Mouse (Mus musculus) forebrain, postnatal 0 days (tissue): ENCODE results near the gene Atxn7l1. TPM values are rescaled to one million over a fixed set of nuclear protein-coding genes. Genes with fewer than 3 reads are reported as not detected.

Experiments used
- ATAC-seq: fragments of 200-750 bp; cut with Nextera tagmentation; 2 replicates; pipeline ENCODE4 v1.8.0; 2017; ENCODE audit warnings: mild to moderate bottlenecking, moderate library complexity
- DNase-seq: peaks from one replicate; pipeline ENCODE4 v3.0.0-alpha.2; 2015
- H3K27ac ChIP-seq: fragments of 300-500 bp; sonication (generic); 2 replicates; pipeline ENCODE4 v1.5.1; 2014; ENCODE audit warnings: low read depth, mild to moderate bottlenecking, antibody characterized with exemption, low read length, moderate library complexity, mixed read lengths
- H3K27me3 ChIP-seq: fragments of 300-500 bp; sonication (generic); 2 replicates; pipeline ENCODE4 v1.6.1; 2014; ENCODE audit warnings: mild to moderate bottlenecking, low read length, mixed read lengths; ENCODE audit not compliant: insufficient read depth
- H3K36me3 ChIP-seq: fragments of 300-500 bp; sonication (generic); 2 replicates; pipeline ENCODE4 v1.6.1; 2014; ENCODE audit warnings: mild to moderate bottlenecking, moderate library complexity; ENCODE audit not compliant: insufficient read depth
- H3K4me1 ChIP-seq: fragments of 300-500 bp; sonication (generic); 2 replicates; pipeline ENCODE4 v1.6.1; 2014; ENCODE audit warnings: antibody characterized with exemption; ENCODE audit not compliant: insufficient read depth
- H3K4me2 ChIP-seq: fragments of 300-500 bp; sonication (generic); 2 replicates; pipeline ENCODE4 v1.6.1; 2014; ENCODE audit warnings: low read depth, mild to moderate bottlenecking, moderate library complexity
- H3K4me3 ChIP-seq: fragments of 300-500 bp; sonication (generic); 2 replicates; pipeline ENCODE4 v1.5.1; 2014; ENCODE audit warnings: low read depth, low read length, mixed read lengths
- H3K9ac ChIP-seq: fragments of 300-500 bp; sonication (generic); 2 replicates; pipeline ENCODE4 v1.6.1; 2014; ENCODE audit warnings: mild to moderate bottlenecking
- H3K9me3 ChIP-seq: fragments of 300-500 bp; sonication (generic); 2 replicates; pipeline ENCODE4 v1.6.1; 2016; ENCODE audit warnings: low read length
- CTCF ChIP-seq: sonication (generic); IDR thresholded peaks from 2 replicates; pipeline ENCODE4 v1.5.1; 2016; ENCODE audit warnings: antibody characterized with exemption, control low read depth, low read depth
- WGBS: fragments of 180-500 bp; shearing (Covaris S2); extraction: QIAGEN DNeasy Blood & Tissue Kit; methylation state at CpG from one replicate; pipeline ENCODE4 v1.1.7; 2014; 5-methylcytosine and 5-hydroxymethylcytosine counted together
- polyA plus RNA-seq: library from polyadenylated mRNA; unstranded; fragments of >200 nt; fragmentation: Nextera tagmentation; extraction: Ambion mirVana; gene quantifications from 2 replicates; pipeline ENCODE4 v1.2.1, GENCODE M21; 2015
- total RNA-seq: library from RNA; depleted of rRNA; stranded (reverse); fragments of >200 nt; gene quantifications from 2 replicates; pipeline ENCODE4 v1.2.3, GENCODE M21; 2014

The Atxn7l1 gene
- total and polyA plus RNA-seq, 2 experiments from 2014 or later: 18.2 to 23.0 TPM

- DNase-seq: no peak
- no peaks in the 10 kb centered on the region for H3K9me3 ChIP-seq
- no peak overlapping the region for H3K9ac ChIP-seq
- 56% methylated on average over 11 of the region's 11 CpGs for WGBS
- H3K27me3 ChIP-seq: no peaks in the 10 kb centered on the region
- H3K27ac ChIP-seq: no peak overlapping the region
- H3K4me3 ChIP-seq: no peak overlapping the region
- TF ChIP-seq CTCF: no peak
- ATAC-seq: no peak; the same call in 1 of the 2 replicates
- H3K4me1 ChIP-seq: no peaks in the 10 kb centered on the region
- H3K36me3 ChIP-seq: no peaks in the 10 kb centered on the region
- no peak overlapping the region for H3K4me2 ChIP-seq
Measured at GRCm38 (mm10) chr12:33182428-33183137, 35.1 kb downstream of the Atxn7l1 start.

DNA sequence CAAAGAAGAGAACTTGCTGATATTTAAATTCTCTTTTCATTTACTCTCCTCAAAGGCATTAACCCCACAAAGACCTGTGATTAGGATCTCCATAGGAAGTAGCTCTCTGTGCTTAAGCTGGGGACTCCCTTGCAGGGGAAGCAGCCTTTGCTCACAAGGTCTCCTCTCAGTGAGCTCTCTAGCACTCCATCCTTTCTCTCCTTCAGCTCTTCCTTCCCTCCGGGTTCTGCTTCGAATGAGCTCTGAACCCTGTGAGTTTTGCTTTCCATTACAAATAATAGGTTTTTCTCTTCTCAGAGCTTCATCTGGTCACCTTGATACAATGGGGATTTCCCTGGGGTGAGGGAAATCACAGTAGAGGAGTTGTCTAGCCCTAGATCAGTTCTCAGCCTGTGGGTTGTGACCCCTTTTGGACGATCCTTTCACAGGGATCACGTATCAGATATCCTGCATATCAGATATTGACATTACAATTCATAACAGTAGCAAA lies 35.7 kb downstream of the Atxn7l1 start:
- Histone ChIP-seq H3K9me3 (no peaks in the 10 kb centered on the region), H3K36me3 (no peaks in the 10 kb centered on the region), H3K27ac (no peak overlapping the region), H3K4me2 (no peak overlapping the region), H3K4me3 (no peak overlapping the region), H3K9ac (no peak overlapping the region), H3K27me3 (no peaks in the 10 kb centered on the region), H3K4me1 (no peaks in the 10 kb centered on the region)
- no peak for TF ChIP-seq CTCF
- ATAC-seq (no peak), DNase-seq (no peak)
- 57% methylated on average over 4 of the region's 4 CpGs for WGBS

- Histone ChIP-seq H3K36me3 (no peaks in the 10 kb centered on the region), H3K9ac (no peak overlapping the region), H3K27ac (no peak overlapping the region), H3K27me3 (no peaks in the 10 kb centered on the region), H3K4me1 (no peaks in the 10 kb centered on the region), H3K4me2 (no peak overlapping the region), H3K9me3 (no peaks in the 10 kb centered on the region), H3K4me3 (no peak overlapping the region)
- TF ChIP-seq CTCF: no peak
- DNase-seq (no peak), ATAC-seq (no peak)
- WGBS: 94% methylated on average over 3 of the region's 3 CpGs
Measured at GRCm38 (mm10) chr12:33184137-33184536, 36.6 kb downstream of the Atxn7l1 start.

- Histone ChIP-seq H3K27ac (no peak overlapping the region), H3K9me3 (no peaks in the 10 kb centered on the region), H3K27me3 (no peaks in the 10 kb centered on the region), H3K4me3 (no peak overlapping the region), H3K4me1 (no peaks in the 10 kb centered on the region), H3K9ac (no peak overlapping the region), H3K4me2 (no peak overlapping the region), H3K36me3 (no peaks in the 10 kb centered on the region)
- no peak for ATAC-seq
- TF ChIP-seq CTCF: no peak
- WGBS: 77% methylated on average over 6 of the region's 6 CpGs
- DNase-seq: no peak
Measured at GRCm38 (mm10) chr12:33185046-33185445, 37.6 kb downstream of the Atxn7l1 start.

DNA sequence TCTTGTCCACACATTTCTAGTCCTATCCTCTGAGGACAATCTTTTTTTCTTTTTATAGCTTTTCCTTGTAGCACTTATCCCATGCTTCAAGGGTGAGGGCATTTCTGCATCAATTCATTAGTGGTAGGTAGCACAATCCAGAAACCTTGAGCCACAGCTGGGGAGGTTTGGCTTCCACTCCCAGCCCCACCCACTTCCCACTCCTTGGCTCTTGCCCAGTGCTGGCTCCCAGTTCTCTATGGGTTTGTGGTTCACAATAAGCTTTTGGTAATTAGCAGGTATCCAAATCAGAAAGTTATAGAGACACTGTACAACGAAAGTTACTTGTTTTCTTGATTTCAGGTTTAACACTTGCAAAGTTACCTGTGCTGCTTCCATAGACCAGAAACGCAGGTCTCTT lies 38.8 kb downstream of the Atxn7l1 start:
- TF ChIP-seq CTCF: no peak
- Histone ChIP-seq H3K9me3 (no peaks in the 10 kb centered on the region), H3K27me3 (no peaks in the 10 kb centered on the region), H3K4me1 (no peaks in the 10 kb centered on the region), H3K4me3 (no peak overlapping the region), H3K36me3 (no peaks in the 10 kb centered on the region), H3K27ac (no peak overlapping the region), H3K4me2 (no peak overlapping the region), H3K9ac (no peak overlapping the region)
- 73% methylated on average over 2 of the region's 2 CpGs for WGBS
- no peak for DNase-seq
- no peak for ATAC-seq

GRCm38 (mm10) chr12:33190133-33190532 lies 42.6 kb downstream of the Atxn7l1 start:
- no peaks in the 10 kb centered on the region for H3K36me3 ChIP-seq
- no peak for DNase-seq
- TF ChIP-seq CTCF: no peak
- no peak overlapping the region for H3K27ac ChIP-seq
- no peak overlapping the region for H3K4me3 ChIP-seq
- 0 out of 2 replicates have a peak, but pooled peaks cover 3% of the 10 kb centered on the region for H3K4me1 ChIP-seq
- no peaks in the 10 kb centered on the region for H3K27me3 ChIP-seq
- no peak overlapping the region for H3K9ac ChIP-seq
- no peaks in the 10 kb centered on the region for H3K9me3 ChIP-seq
- ATAC-seq: no peak
- no peak overlapping the region for H3K4me2 ChIP-seq
- WGBS: 92% methylated on average over 7 of the region's 7 CpGs

- Histone ChIP-seq H3K4me1 (0 out of 2 replicates have a peak, but pooled peaks cover 3% of the 10 kb centered on the region), H3K27ac (peak overlapping the region; percentile 29; the same call in 1 of the 2 replicates), H3K4me3 (no peak overlapping the region), H3K9me3 (no peaks in the 10 kb centered on the region), H3K36me3 (no peaks in the 10 kb centered on the region), H3K4me2 (no peak overlapping the region), H3K27me3 (no peaks in the 10 kb centered on the region), H3K9ac (no peak overlapping the region)
- DNase-seq (no peak), ATAC-seq (no peak)
- WGBS: 76% methylated on average over 6 of the region's 6 CpGs
- no peak for TF ChIP-seq CTCF
Measured at GRCm38 (mm10) chr12:33190633-33191032, 43.1 kb downstream of the Atxn7l1 start.
